Mouse (Mus musculus) spleen, adult 2 months (tissue): ENCODE data around the gene Scube1. TPM values are rescaled to one million over a fixed set of nuclear protein-coding genes. Genes with fewer than 3 reads are reported as not detected.

Source experiments
- DNase-seq, 2 experiments: peaks; one replicate each; pipeline versions ENCODE4 v3.0.0 to v3.0.0-alpha.2; 2012 to 2021; ENCODE audit warnings: low spot score in 2 of 2, low read depth in 1 of 2
- H3K27ac ChIP-seq: fragments of 200-500 bp; 2 replicates; pipeline ENCODE4 v1.5.1; 2012; ENCODE audit warnings: low read length, inconsistent platforms; ENCODE audit not compliant: insufficient read depth
- H3K27me3 ChIP-seq: fragments of 200-500 bp; 2 replicates; pipeline ENCODE4 v1.6.1; 2012; ENCODE audit warnings: mild to moderate bottlenecking, moderate library complexity, low read length, inconsistent platforms; ENCODE audit not compliant: control insufficient read depth, insufficient read depth
- H3K36me3 ChIP-seq: fragments of 200-500 bp; 2 replicates; pipeline ENCODE4 v1.6.1; 2012; ENCODE audit warnings: mild to moderate bottlenecking, low read length, inconsistent platforms; ENCODE audit not compliant: control insufficient read depth, insufficient read depth
- H3K4me1 ChIP-seq: fragments of 200-500 bp; 2 replicates; pipeline ENCODE4 v1.6.1; 2011; ENCODE audit warnings: inconsistent platforms; ENCODE audit not compliant: control insufficient read depth, insufficient read depth, insufficient read length
- H3K4me3 ChIP-seq: fragments of 200-500 bp; 2 replicates; pipeline ENCODE4 v1.5.1; 2011; ENCODE audit warnings: mild to moderate bottlenecking, inconsistent platforms; ENCODE audit not compliant: insufficient read depth, insufficient read length; ENCODE audit errors: extremely low read depth
- CTCF ChIP-seq: fragments of 200-500 bp; IDR thresholded peaks from 2 replicates; pipeline ENCODE4 v1.5.1; 2011; ENCODE audit warnings: mild to moderate bottlenecking, inconsistent platforms; ENCODE audit not compliant: insufficient read depth, insufficient read length, insufficient replicate concordance; ENCODE audit errors: extremely low read depth
- POLR2A ChIP-seq: fragments of 200-500 bp; IDR thresholded peaks from 2 replicates; pipeline ENCODE4 v1.6.1; 2011; ENCODE audit warnings: low read depth, low read length, inconsistent platforms
- WGBS: fragments of 180-500 bp; shearing (Covaris S2); methylation state at CpG from one replicate; pipeline ENCODE4 v1.1.7; 2018; 5-methylcytosine and 5-hydroxymethylcytosine counted together
- polyA plus RNA-seq: library from polyadenylated mRNA; depleted of rRNA; stranded (reverse); fragments of >200 nt; gene quantifications from 2 replicates; pipeline ENCODE4 v1.2.3, GENCODE M21; 2012

Scube1 gene
- polyA plus RNA-seq, 1 experiment: 8.8 TPM

DNA sequence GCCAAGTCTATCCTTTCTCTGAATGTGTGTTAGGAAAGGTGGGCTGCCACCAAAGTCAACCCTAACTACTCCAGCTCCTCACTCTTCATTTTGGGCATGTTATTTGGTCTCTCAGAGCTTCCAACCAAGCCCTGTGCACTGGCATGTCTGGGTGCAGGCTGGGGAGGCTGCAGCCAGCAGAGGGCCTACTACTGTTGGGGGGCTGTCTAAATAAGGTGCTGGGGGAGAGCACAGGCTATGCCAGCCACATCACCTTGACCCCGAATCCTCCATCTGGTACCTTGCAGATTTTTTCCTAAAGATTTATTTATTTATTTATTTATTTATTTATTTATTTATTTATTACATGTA, 121.8 kb downstream of the Scube1 start:
- WGBS: 89% methylated on average over 1 of the region's 1 CpGs
- Histone ChIP-seq H3K4me3 (no peak overlapping the region), H3K27me3 (no peaks in the 10 kb centered on the region), H3K27ac (peak overlapping the region; percentile 90), H3K36me3 (no peaks in the 10 kb centered on the region), H3K4me1 (peaks cover 25% of the 10 kb centered on the region; the same call in 1 of the 2 replicates)
- peak in 1 of 2 experiments; percentile 18 for DNase-seq
- TF ChIP-seq CTCF (peak; percentile 6; the same call in 1 of the 2 replicates), POLR2A (no peak)

DNA sequence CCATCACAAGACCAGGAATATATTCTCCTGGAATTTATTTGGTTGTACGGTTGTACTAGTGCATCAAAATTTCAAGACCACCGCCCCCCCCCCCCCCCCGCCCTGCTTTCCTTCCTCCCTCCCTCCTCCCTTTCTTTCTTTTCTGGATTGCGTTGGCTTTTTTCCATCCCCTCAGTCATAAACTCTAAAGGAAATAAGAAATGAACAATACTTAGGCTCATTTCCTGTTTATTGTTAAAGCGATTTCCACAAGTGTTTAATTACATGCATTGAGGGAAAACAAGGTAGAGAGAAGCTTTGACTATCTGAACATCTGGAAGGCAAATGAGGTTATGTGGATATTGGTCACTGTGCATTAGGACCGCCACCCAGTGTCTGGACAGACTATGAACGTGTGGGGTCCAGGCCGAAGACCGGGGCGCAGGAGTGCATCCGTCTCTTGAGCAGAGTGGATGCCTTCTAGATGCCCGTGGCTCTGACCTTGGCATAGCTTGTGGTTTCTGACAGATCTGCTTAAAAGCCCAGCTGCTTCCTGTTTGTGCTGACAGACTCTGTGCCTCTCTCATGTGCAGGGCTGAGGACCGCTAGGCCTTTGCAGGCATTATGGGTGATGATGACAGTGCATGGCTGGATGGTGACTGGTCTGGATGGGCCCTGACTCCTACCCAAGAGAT, 122.3 kb downstream of the Scube1 start:
- Histone ChIP-seq H3K4me3 (no peak overlapping the region), H3K4me1 (peaks cover 25% of the 10 kb centered on the region; the same call in 1 of the 2 replicates), H3K36me3 (no peaks in the 10 kb centered on the region), H3K27me3 (no peaks in the 10 kb centered on the region), H3K27ac (peak overlapping the region; percentile 90)
- DNase-seq: peak; percentile 70 to 75
- 6% methylated on average over 13 of the region's 13 CpGs for WGBS
- no peak for TF ChIP-seq POLR2A
- TF ChIP-seq CTCF: no peak

DNA sequence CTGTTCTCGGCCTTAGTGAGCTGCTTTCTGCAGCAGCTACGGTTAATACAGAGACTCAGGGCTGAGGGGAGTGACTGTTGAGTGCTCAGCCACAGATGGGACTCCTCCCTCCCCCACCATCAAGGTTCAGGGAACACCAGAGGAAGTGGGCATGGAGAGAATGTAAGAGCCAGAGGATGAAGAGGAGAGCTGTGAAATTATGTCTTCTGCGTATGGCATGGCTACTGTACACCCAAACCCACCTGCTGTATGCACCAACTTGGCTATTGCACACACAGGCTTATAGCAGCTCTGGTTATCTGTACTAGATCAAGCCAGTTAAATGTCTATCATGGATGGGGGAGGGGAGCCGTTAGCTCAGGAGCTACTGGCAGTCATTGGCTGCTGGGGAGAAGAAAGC, 123.6 kb downstream of the Scube1 start:
- Histone ChIP-seq H3K4me3 (no peak overlapping the region), H3K27ac (peak overlapping the region; percentile 17)
- WGBS: 36% methylated on average over 4 of the region's 4 CpGs

DNA sequence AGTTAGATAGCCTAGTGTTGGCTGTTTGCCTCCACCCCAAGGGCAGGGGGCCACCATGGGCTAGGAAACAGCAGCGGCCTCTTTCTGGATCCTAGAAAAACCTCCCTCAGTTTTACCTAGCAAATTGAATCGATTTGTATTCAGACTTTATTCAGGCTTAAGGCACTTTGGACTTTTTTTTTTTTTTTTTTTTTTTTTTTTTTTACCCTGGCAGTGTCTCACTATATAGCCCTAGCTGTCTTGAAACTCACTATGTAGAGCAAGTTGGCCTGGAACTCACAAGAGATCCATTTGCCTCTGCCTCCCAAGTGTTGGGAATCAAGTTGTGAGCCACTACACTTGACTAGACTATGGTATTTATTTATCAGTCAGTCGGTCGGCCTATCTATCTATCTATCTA, 128.0 kb downstream of the Scube1 start:
- peaks cover 6% of the 10 kb centered on the region for H3K4me1 ChIP-seq
- TF ChIP-seq POLR2A (no peak), CTCF (no peak)
- H3K27me3 ChIP-seq: no peaks in the 10 kb centered on the region
- 89% methylated on average over 4 of the region's 4 CpGs for WGBS
- no peak overlapping the region for H3K4me3 ChIP-seq
- H3K36me3 ChIP-seq: no peaks in the 10 kb centered on the region
- no peak overlapping the region for H3K27ac ChIP-seq
- no peak for DNase-seq

More for the DNA sequence above, 123.6 kb downstream of the Scube1 start:
- Histone ChIP-seq H3K27me3 (no peaks in the 10 kb centered on the region), H3K36me3 (no peaks in the 10 kb centered on the region), H3K4me1 (peaks cover 25% of the 10 kb centered on the region; the same call in 1 of the 2 replicates)
- DNase-seq: no peak
- no peak for TF ChIP-seq POLR2A

DNA sequence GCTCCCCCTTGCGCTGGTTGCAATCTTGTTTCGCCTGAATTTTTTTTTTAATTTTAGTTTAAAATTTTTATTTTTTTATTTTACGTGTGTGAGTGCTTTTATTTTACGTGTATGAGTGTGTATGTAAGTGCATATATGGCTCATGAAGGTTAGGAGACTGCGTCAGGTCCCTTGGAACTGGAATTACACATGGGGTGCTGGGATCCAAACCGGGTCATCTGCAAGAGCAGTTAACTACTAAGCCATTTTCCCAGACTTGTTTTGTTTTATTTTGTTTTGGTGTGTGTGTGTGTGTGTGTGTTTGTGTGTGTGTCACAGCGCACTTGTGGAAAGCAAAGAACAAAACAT, 129.5 kb downstream of the Scube1 start:
- no peak for DNase-seq

DNA sequence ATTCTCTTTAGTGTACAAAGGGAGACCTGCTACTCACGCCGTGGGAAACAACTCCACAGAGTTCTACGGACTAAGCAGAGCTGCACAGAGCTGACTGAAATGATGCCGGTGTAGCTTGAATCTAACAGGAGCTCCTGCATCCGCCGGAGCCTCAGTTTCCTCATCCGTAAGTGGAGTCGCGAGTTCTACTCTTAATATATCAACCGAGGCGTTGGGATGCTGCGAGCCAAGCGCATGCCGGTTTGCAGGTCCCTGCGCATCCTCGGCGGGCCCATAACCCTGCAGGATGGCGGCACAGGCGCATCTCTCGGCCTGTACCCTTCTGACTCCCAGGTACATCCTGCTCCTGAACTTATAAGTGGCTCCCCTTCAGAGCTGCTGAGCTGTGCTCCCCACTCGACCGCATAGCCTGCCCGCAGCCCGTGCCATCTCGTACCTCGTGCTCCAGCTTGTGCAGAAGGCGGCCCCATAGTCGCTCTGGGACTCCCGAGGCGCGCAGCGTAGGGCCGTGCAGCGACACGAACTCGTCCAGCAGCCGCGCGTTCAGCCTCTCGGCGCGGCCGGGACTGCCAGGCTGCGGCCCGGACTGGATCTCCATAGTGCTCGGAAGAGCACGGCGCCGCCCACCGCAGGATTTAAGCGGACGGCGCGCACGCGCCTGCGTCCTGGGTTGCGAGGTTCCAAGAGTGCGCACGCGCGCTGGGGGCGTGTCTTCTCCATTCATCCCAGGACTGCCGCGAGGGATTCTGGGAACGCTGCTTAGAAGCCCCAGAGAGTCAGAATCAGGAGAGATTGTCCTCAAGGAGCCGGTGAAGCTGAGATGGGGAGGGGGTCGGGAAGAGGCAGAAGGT, 130.1 kb downstream of the Scube1 start, which contains the start of gene Ttll12:
Ttll12 (minus strand) TSS at position 645 of the 851 bp plus-strand sequence.
- TF ChIP-seq POLR2A (no peak), CTCF (no peak)
- no peaks in the 10 kb centered on the region; the same call in 1 of the 2 replicates for H3K4me1 ChIP-seq
- under 1% methylated on average over 68 of the region's 68 CpGs for WGBS
- peak within 1 kb of the TSS; percentile 82 for H3K4me3 ChIP-seq
- H3K36me3 ChIP-seq: no peaks in the 10 kb centered on the region
- H3K27me3 ChIP-seq: no peaks in the 10 kb centered on the region
- peak; percentile 56 to 80 for DNase-seq
- peak within 1 kb of the TSS; percentile 26; the same call in 1 of the 2 replicates for H3K27ac ChIP-seq

More for the DNA sequence above, 129.5 kb downstream of the Scube1 start:
- Histone ChIP-seq H3K36me3 (no peaks in the 10 kb centered on the region), H3K27me3 (no peaks in the 10 kb centered on the region), H3K4me3 (peak overlapping the region; percentile 82; the same call in 1 of the 2 replicates), H3K27ac (no peak overlapping the region), H3K4me1 (no peaks in the 10 kb centered on the region; the same call in 1 of the 2 replicates)
- 35% methylated on average over 7 of the region's 7 CpGs for WGBS
- TF ChIP-seq POLR2A (no peak), CTCF (no peak)
